Mouse (Mus musculus) forebrain, postnatal 0 days (tissue): ENCODE measurements around the gene Arl4c. TPM values are rescaled to one million over a fixed set of nuclear protein-coding genes. Genes with fewer than 3 reads are reported as not detected.

Experiments used
- ATAC-seq: fragments of 200-750 bp; cut with Nextera tagmentation; 2 replicates; pipeline ENCODE4 v1.8.0; 2017; ENCODE audit warnings: mild to moderate bottlenecking, moderate library complexity
- DNase-seq: peaks from one replicate; pipeline ENCODE4 v3.0.0-alpha.2; 2015
- H3K27ac ChIP-seq: fragments of 300-500 bp; sonication (generic); 2 replicates; pipeline ENCODE4 v1.5.1; 2014; ENCODE audit warnings: low read depth, mild to moderate bottlenecking, antibody characterized with exemption, low read length, moderate library complexity, mixed read lengths
- H3K27me3 ChIP-seq: fragments of 300-500 bp; sonication (generic); 2 replicates; pipeline ENCODE4 v1.6.1; 2014; ENCODE audit warnings: mild to moderate bottlenecking, low read length, mixed read lengths; ENCODE audit not compliant: insufficient read depth
- H3K36me3 ChIP-seq: fragments of 300-500 bp; sonication (generic); 2 replicates; pipeline ENCODE4 v1.6.1; 2014; ENCODE audit warnings: mild to moderate bottlenecking, moderate library complexity; ENCODE audit not compliant: insufficient read depth
- H3K4me1 ChIP-seq: fragments of 300-500 bp; sonication (generic); 2 replicates; pipeline ENCODE4 v1.6.1; 2014; ENCODE audit warnings: antibody characterized with exemption; ENCODE audit not compliant: insufficient read depth
- H3K4me2 ChIP-seq: fragments of 300-500 bp; sonication (generic); 2 replicates; pipeline ENCODE4 v1.6.1; 2014; ENCODE audit warnings: low read depth, mild to moderate bottlenecking, moderate library complexity
- H3K4me3 ChIP-seq: fragments of 300-500 bp; sonication (generic); 2 replicates; pipeline ENCODE4 v1.5.1; 2014; ENCODE audit warnings: low read depth, low read length, mixed read lengths
- H3K9ac ChIP-seq: fragments of 300-500 bp; sonication (generic); 2 replicates; pipeline ENCODE4 v1.6.1; 2014; ENCODE audit warnings: mild to moderate bottlenecking
- H3K9me3 ChIP-seq: fragments of 300-500 bp; sonication (generic); 2 replicates; pipeline ENCODE4 v1.6.1; 2016; ENCODE audit warnings: low read length
- CTCF ChIP-seq: sonication (generic); IDR thresholded peaks from 2 replicates; pipeline ENCODE4 v1.5.1; 2016; ENCODE audit warnings: antibody characterized with exemption, control low read depth, low read depth
- WGBS: fragments of 180-500 bp; shearing (Covaris S2); extraction: QIAGEN DNeasy Blood & Tissue Kit; methylation state at CpG from one replicate; pipeline ENCODE4 v1.1.7; 2014; 5-methylcytosine and 5-hydroxymethylcytosine counted together
- polyA plus RNA-seq: library from polyadenylated mRNA; unstranded; fragments of >200 nt; fragmentation: Nextera tagmentation; extraction: Ambion mirVana; gene quantifications from 2 replicates; pipeline ENCODE4 v1.2.1, GENCODE M21; 2015
- total RNA-seq: library from RNA; depleted of rRNA; stranded (reverse); fragments of >200 nt; gene quantifications from 2 replicates; pipeline ENCODE4 v1.2.3, GENCODE M21; 2014

Arl4c gene
- total and polyA plus RNA-seq, 2 experiments from 2014 or later = 40.2 to 106 TPM

DNA sequence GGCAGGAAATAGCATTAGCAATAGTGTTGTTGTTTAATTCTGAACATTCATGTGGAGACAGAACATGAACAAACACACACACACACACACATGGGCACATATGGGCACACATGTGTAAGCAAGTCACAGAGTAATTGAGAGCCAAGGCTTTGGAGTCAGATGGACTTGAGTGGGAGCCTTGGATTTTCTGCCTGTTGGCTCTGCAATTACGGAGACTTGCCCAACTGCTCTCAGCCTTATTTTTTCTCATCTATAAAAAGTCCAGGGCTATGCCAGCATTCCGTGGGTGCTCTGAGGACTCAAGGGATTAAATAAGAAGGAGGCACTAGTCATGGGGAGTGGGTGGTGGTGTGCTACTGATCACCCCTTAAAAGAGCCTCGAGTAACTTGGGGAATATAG, 16.5 kb upstream of the Arl4c start:
- Histone ChIP-seq H3K9me3 (no peaks in the 10 kb centered on the region), H3K27ac (peak overlapping the region; percentile 55; the same call in 1 of the 2 replicates), H3K9ac (no peak overlapping the region), H3K4me3 (no peak overlapping the region), H3K4me1 (no peaks in the 10 kb centered on the region; the same call in 1 of the 2 replicates), H3K36me3 (no peaks in the 10 kb centered on the region), H3K4me2 (no peak overlapping the region), H3K27me3 (no peaks in the 10 kb centered on the region)
- 54% methylated on average over 3 of the region's 3 CpGs for WGBS
- ATAC-seq (peak; percentile 67), DNase-seq (no peak)
- no peak for TF ChIP-seq CTCF

DNA sequence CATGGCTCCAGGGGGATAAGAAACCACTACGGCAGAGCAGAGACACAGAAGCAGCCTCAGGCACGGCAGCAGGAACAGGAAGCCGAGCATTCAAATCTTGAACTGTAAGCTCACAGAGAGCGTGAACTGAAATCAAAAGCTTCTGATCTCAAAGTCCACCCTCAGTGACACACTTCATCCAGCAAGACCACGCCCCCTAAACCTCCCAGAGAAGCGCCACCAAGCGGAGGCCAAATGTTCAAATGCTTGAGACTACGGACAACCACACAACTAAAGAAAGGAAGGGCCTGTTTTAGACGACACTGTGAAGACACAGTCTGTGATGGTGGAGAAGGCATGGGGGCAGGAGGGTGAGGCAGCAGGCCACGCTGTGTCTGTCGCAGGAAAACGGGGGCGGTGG, 15.7 kb upstream of the Arl4c start:
- no peak for ATAC-seq
- Histone ChIP-seq H3K27ac (peak overlapping the region; percentile 29; the same call in 1 of the 2 replicates), H3K36me3 (no peaks in the 10 kb centered on the region), H3K4me3 (no peak overlapping the region), H3K4me1 (no peaks in the 10 kb centered on the region; the same call in 1 of the 2 replicates), H3K9ac (no peak overlapping the region), H3K27me3 (no peaks in the 10 kb centered on the region), H3K9me3 (no peaks in the 10 kb centered on the region), H3K4me2 (no peak overlapping the region)
- DNase-seq = no peak
- TF ChIP-seq CTCF = no peak
- WGBS = 75% methylated on average over 13 of the region's 13 CpGs

DNA sequence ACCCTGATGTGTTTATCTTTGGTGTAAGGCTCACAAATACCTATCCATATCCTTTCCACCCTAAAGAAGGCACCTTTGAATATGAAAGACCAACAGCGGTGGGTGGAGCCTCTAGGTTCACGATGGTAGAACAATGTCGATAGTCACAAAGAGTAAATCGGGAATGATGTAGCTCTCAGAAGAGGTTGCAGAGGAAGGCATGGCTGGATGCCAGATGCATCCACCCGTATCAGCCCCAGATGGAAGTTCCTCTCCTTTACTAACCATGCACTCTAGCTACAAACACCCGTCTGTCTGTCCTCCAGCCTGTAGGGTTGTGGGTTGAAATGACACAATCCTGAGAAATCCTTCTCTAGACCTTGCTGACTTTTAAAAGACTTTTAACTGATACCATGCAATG, 10.0 kb upstream of the Arl4c start:
- ATAC-seq (no peak), DNase-seq (no peak)
- H3K9me3 ChIP-seq = no peaks in the 10 kb centered on the region
- H3K4me1 ChIP-seq = peaks cover 10% of the 10 kb centered on the region
- no peak for TF ChIP-seq CTCF
- no peaks in the 10 kb centered on the region for H3K36me3 ChIP-seq
- H3K27ac ChIP-seq = no peak overlapping the region
- H3K4me2 ChIP-seq = no peak overlapping the region
- WGBS = 88% methylated on average over 6 of the region's 6 CpGs
- no peak overlapping the region for H3K4me3 ChIP-seq
- H3K27me3 ChIP-seq = no peaks in the 10 kb centered on the region
- H3K9ac ChIP-seq = no peak overlapping the region

DNA sequence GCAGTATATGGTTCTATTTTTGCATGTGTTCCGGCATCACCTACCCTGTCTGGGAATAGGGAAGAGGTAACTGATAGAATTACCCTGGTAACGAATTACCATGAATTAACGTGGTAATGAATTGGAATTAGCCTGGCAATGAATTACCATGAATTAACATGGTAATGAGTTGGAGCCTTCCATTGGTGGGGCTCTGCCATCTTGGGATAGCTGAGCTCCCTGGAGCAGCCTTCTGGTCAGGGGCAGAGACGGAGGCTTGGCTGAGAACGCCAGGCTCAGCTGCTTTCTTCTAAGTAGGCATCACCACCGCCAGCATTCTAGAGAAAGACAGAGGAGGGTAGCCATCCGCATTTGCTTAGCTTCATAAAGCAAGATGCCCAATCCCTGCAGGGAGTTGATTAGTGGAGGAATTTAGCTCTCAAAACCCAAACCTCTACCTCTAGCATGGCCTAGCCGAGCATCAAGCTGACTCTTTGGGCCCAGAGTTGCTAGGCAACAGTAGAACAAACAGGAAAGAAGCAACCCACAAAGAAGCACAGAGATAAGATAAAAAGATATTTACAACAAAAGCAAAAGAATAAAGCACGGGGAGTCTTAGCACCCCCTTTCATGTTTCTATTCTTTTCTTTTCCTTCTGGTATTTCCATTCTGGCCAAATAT, 6.8 kb upstream of the Arl4c start:
- Histone ChIP-seq H3K9ac (no peak overlapping the region), H3K27ac (peak overlapping the region; percentile 22), H3K4me3 (no peak overlapping the region), H3K36me3 (no peaks in the 10 kb centered on the region), H3K4me1 (peaks cover 10% of the 10 kb centered on the region), H3K4me2 (no peak overlapping the region), H3K27me3 (no peaks in the 10 kb centered on the region), H3K9me3 (no peaks in the 10 kb centered on the region)
- DNase-seq (peak; percentile 58), ATAC-seq (peak; percentile 32; the same call in 1 of the 2 replicates)
- TF ChIP-seq CTCF = no peak
- WGBS = 22% methylated on average over 9 of the region's 9 CpGs

DNA sequence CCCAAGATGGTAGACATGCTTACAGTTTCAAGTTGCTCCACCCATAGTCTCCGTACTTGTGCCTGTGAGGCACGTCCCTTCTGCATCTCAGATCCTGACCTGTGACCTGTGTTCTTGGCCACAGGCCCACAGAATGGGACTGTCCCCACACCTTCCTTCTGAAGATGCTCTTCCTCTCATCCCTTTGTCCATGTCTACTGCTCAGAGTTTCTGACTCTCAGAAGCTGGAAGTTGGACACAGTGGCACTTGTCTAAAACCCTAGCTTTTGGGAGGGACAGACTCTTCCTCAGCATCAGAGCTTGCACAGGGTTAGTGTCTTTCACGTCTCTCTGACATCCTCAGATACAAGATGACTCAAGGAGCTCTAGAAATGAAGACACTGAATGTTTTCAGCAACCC, 6.2 kb upstream of the Arl4c start:
- Histone ChIP-seq H3K9me3 (no peaks in the 10 kb centered on the region), H3K9ac (no peak overlapping the region), H3K27me3 (no peaks in the 10 kb centered on the region), H3K4me3 (no peak overlapping the region), H3K36me3 (no peaks in the 10 kb centered on the region), H3K4me1 (peaks cover 10% of the 10 kb centered on the region), H3K27ac (peak overlapping the region; percentile 22), H3K4me2 (no peak overlapping the region)
- no peak for ATAC-seq
- no peak for DNase-seq
- WGBS = 65% methylated on average over 3 of the region's 3 CpGs
- TF ChIP-seq CTCF = no peak

DNA sequence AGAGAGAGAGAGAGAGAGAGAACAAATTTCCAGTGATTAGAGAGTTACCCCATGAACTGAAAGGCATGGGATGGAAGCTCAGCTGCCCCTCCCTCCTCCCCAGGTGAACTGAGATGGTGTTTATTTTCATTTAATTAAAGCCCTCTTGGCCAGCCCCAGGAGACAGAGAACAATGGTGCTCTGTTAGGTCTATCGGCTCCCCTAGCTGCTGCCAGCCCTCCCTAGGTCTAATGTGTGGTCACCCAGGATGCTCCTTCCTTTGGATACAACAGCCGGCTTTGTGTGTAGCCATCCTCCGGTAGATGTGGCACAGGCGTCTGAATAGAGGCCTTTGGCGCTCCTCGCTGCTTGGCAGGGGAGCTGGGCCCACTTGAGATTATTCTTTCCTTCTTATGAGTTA, 5.5 kb upstream of the Arl4c start:
- TF ChIP-seq CTCF = no peak
- H3K4me1 ChIP-seq = peaks cover 10% of the 10 kb centered on the region
- ATAC-seq = no peak
- no peaks in the 10 kb centered on the region for H3K27me3 ChIP-seq
- no peaks in the 10 kb centered on the region for H3K36me3 ChIP-seq
- 16% methylated on average over 6 of the region's 6 CpGs for WGBS
- no peak for DNase-seq
- no peaks in the 10 kb centered on the region for H3K9me3 ChIP-seq
- H3K27ac ChIP-seq = no peak overlapping the region
- no peak overlapping the region for H3K9ac ChIP-seq
- H3K4me2 ChIP-seq = no peak overlapping the region
- no peak overlapping the region for H3K4me3 ChIP-seq

DNA sequence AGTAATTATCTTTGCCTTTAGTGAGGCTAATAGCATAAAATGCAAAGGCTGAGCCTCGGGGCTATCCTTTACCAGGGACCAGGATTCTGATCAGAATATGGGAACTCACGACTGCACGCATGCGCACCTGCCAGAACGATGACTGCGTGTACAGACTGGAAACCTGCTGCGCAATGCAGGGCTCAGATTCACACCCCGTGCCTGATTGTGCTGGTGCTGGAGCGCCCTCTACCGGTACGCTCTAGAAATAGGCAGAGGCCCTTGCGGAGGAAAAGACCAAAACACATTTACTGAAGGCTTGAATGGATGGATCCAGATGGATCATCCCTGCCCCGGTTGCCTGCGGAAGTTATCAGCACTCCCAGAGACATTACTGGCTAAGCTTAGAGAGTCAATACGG, 3.8 kb upstream of the Arl4c start:
- Histone ChIP-seq H3K36me3 (no peaks in the 10 kb centered on the region), H3K9me3 (no peaks in the 10 kb centered on the region), H3K4me2 (no peak overlapping the region; the same call in 1 of the 2 replicates), H3K4me3 (no peak overlapping the region), H3K27me3 (no peaks in the 10 kb centered on the region), H3K27ac (0 out of 2 replicates have a peak overlapping the region, but pooled peaks have one; percentile 50), H3K9ac (peak overlapping the region; percentile 28; the same call in 1 of the 2 replicates), H3K4me1 (peaks cover 14% of the 10 kb centered on the region)
- DNase-seq (peak; percentile 98), ATAC-seq (peak; percentile 79)
- 1% methylated on average over 15 of the region's 15 CpGs for WGBS
- peak; percentile 100 for TF ChIP-seq CTCF
